Mouse (Mus musculus) erythroblast, embryonic 14.5 days (primary cell): ENCODE measurements around the gene Mobp.

Source experiments
- GATA1 ChIP-seq: IDR thresholded peaks from 2 replicates; pipeline ENCODE4 v1.6.1; 2012; ENCODE audit warnings: low read length, inconsistent platforms, mixed read lengths
- TAL1 ChIP-seq: IDR thresholded peaks from 3 replicates; pipeline ENCODE4 v1.6.1; 2012; ENCODE audit warnings: low read length, inconsistent platforms, mixed read lengths

DNA sequence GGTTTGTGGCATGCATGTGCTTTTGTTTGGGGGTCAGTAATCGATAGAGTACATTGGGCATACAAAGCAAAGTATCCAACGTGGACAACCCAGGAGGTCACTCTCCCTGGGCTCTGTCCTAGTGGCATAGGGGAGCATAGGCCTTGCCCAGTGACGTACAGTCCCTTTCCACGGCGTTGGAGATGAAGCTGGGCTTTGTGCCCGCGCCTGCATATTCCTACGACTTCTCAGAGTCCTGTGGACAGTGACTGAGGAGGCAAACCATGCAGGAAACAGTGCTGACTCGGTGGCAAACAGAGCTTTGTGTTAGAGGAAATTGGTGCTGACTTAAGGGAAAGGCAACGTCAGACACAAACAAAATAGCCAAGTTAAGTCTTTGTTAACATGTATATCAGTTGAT lies 20.2 kb upstream of the Mobp start:
- TF ChIP-seq GATA1 (no peak), TAL1 (no peak)
